ENCODE assay signal across 14 mouse cellular contexts in the genomic region with DNA sequence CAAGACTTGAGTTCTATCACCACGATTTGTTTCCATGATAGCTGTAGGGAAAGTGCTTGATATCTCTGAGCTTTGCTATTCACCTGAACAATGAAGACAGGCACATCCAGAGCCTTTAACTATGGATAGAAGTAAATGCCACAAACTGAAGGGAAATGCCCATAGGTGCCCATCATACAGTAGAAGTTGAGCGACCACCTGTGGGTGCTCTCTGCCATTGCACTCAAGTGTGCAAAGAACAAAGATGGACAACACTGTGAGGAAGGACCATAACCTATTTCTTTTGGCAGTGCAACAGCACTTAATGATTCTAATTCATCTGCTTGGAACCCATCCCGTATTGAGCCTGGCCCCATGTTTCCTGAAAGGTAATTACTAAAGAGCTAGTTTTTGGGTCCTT.
"Had no signal": no experiment of that assay in that cellular context is flagged by ENCODE, and none has a peak within 500 bp of the region (broad histone marks: within the 10 kb centered on the region; RNA-seq: fewer than 3 reads in every experiment).

No protein-coding gene starts in this region.

- H3K27me3 ChIP-seq: lung, embryonic 15.5 days; midbrain, embryonic 12.5 days; neural tube, embryonic 15.5 days; stomach, embryonic 15.5 days had no signal

- H3K9ac ChIP-seq: lung, embryonic 15.5 days; midbrain, embryonic 12.5 days; neural tube, embryonic 15.5 days; stomach, embryonic 15.5 days had no signal

- H3K27ac ChIP-seq: left cerebral cortex, adult 2 months; limb, embryonic 10.5 days; lung, embryonic 15.5 days; midbrain, embryonic 12.5 days; neural tube, embryonic 15.5 days; stomach, embryonic 15.5 days had no signal

- H3K9me3 ChIP-seq: limb, embryonic 10.5 days; lung, embryonic 15.5 days; midbrain, embryonic 12.5 days; neural tube, embryonic 15.5 days; stomach, embryonic 15.5 days had no signal

- H3K4me2 ChIP-seq: liver, embryonic 11.5 days; lung, embryonic 15.5 days; midbrain, embryonic 12.5 days; neural tube, embryonic 15.5 days; stomach, embryonic 15.5 days had no signal

- H3K36me3 ChIP-seq: limb, embryonic 10.5 days; lung, embryonic 15.5 days; midbrain, embryonic 12.5 days; neural tube, embryonic 15.5 days; stomach, embryonic 15.5 days had no signal

- DNase-seq: kidney, postnatal 10 days; kidney, postnatal 4 days; lung, postnatal 14 days; right cerebral cortex, adult 18-20 months; right cerebral cortex, postnatal 25 days; thymus, postnatal 4 days had no signal

- H3K4me1 ChIP-seq: limb, embryonic 10.5 days; lung, embryonic 15.5 days; midbrain, embryonic 12.5 days; neural tube, embryonic 15.5 days; stomach, embryonic 15.5 days had no signal

- H3K4me3 ChIP-seq: left cerebral cortex, adult 2 months; limb, embryonic 10.5 days; lung, embryonic 15.5 days; midbrain, embryonic 12.5 days; myocyte; neural tube, embryonic 15.5 days; stomach, embryonic 15.5 days had no signal
